Mouse (Mus musculus) E14TG2a.4 (cell line): Measurements from ENCODE around the gene Tex35.

Experiments
- CTCF ChIP-seq: conservative IDR thresholded peaks from 2 replicates; pipeline ENCODE4 v1.5.1; 2014; ENCODE audit warnings: low read length
- NANOG ChIP-seq: IDR thresholded peaks from 2 replicates; pipeline ENCODE4 v1.6.1; 2014; ENCODE audit warnings: borderline replicate concordance, low read length, mixed read lengths

DNA sequence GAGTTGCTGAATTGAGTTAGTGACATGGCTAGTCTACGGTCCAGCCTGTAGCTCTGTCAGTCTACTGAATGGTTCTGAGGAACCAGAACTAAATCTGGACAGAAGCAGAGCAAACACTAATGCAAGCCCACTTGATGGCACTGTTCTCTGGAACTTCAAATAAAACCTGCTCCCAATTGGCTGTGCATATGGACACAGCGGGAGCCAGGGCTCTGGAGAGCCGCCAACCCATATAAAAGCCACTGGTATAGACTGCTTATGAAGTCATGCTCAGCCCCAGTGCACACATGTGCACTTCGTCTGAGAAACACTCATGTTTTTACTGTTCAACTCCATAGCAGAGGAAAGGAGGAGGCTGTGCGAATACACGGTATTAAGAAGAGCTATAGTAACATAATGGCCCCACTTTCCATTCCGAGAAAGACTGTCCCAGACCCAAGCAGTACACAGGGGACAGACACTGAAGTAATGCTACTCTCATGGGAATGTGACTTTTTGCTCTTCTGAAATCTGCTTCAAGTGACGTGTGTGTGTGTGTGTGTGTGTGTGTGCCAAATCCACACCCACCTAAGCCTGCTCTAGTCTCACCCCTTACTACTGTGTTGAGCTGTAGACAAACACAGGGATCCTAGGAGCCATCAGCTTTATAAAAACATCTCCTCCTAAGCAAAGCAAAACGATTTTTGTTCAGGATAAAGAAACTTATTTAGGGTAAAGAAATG lies 28.8 kb upstream of the Tex35 start:
- TF ChIP-seq CTCF (no peak), NANOG (no peak)
